Mouse (Mus musculus) cerebellum, postnatal 10 days (tissue): Measurements from ENCODE around the gene Gucy1b2.
A peak's percentile ranks its signal among the peaks of the same experiment; 100 is the strongest.

Experiments used
- DNase-seq, 2 experiments: peaks; one replicate each; pipeline ENCODE4 v3.0.0; 2021; ENCODE audit warnings: mixed read lengths in 2 of 2

Gucy1b2 gene

GRCm38 (mm10) chr14:62361263-62361980 lies 94.7 kb downstream of the Gucy1b2 start:
- no peak for DNase-seq

GRCm38 (mm10) chr14:62355201-62355600 lies 100.9 kb downstream of the Gucy1b2 start:
- DNase-seq: peak in 1 of 2 experiments; percentile 34

- DNase-seq: no peak
These were observed 102.3 kb downstream of the Gucy1b2 start for GRCm38 (mm10) chr14:62353793-62354192.

GRCm38 (mm10) chr14:62353372-62353771 lies 102.7 kb downstream of the Gucy1b2 start:
- no peak for DNase-seq

- no peak for DNase-seq
These were observed 105.2 kb downstream of the Gucy1b2 start for GRCm38 (mm10) chr14:62350890-62351289.

- no peak for DNase-seq
These were observed 105.9 kb downstream of the Gucy1b2 start for GRCm38 (mm10) chr14:62350186-62350585.

GRCm38 (mm10) chr14:62349786-62350185 lies 106.3 kb downstream of the Gucy1b2 start:
- no peak for DNase-seq

GRCm38 (mm10) chr14:62347103-62347502 lies 109.0 kb downstream of the Gucy1b2 start:
- peak in 1 of 2 experiments; percentile 18 for DNase-seq

GRCm38 (mm10) chr14:62346570-62346969 lies 109.5 kb downstream of the Gucy1b2 start:
- DNase-seq: peak in 1 of 2 experiments; percentile 37
